Mouse (Mus musculus): ENCODE data around the gene Vsig8.
A peak's percentile ranks its signal among the peaks of the same experiment; 100 is the strongest.

The Vsig8 gene

GRCm38 (mm10) chr1:172527431-172527830 lies 28.3 kb upstream of the Vsig8 start:
- ATAC-seq (ENCODE audit: insufficient number of reproducible peaks, low FRiP score, low TSS enrichment), result no peak

GRCm38 (mm10) chr1:172528701-172529100 lies 27.0 kb upstream of the Vsig8 start:
- ATAC-seq (ENCODE audit: insufficient number of reproducible peaks, low FRiP score, low TSS enrichment), result peak; percentile 67

GRCm38 (mm10) chr1:172530544-172531220 lies 25.1 kb upstream of the Vsig8 start:
- no peak for ATAC-seq (ENCODE audit: insufficient number of reproducible peaks, low FRiP score, low TSS enrichment)

- peak; percentile 78 for ATAC-seq (ENCODE audit: insufficient number of reproducible peaks, low FRiP score, low TSS enrichment)
These were observed 23.2 kb upstream of the Vsig8 start for GRCm38 (mm10) chr1:172532551-172532950.

GRCm38 (mm10) chr1:172535116-172535515 lies 20.6 kb upstream of the Vsig8 start:
- no peak for ATAC-seq (ENCODE audit: insufficient number of reproducible peaks, low FRiP score, low TSS enrichment)

- ATAC-seq (ENCODE audit: insufficient number of reproducible peaks, low FRiP score, low TSS enrichment), result no peak
These were observed 15.9 kb upstream of the Vsig8 start for GRCm38 (mm10) chr1:172539827-172540226.

GRCm38 (mm10) chr1:172540283-172540820 lies 15.4 kb upstream of the Vsig8 start:
- no peak for ATAC-seq (ENCODE audit: insufficient number of reproducible peaks, low FRiP score, low TSS enrichment)

GRCm38 (mm10) chr1:172546062-172546461 lies 9.7 kb upstream of the Vsig8 start:
- no peak for ATAC-seq (ENCODE audit: insufficient number of reproducible peaks, low FRiP score, low TSS enrichment)

- ATAC-seq (ENCODE audit: insufficient number of reproducible peaks, low FRiP score, low TSS enrichment), result no peak
These were observed 7.2 kb upstream of the Vsig8 start for GRCm38 (mm10) chr1:172548501-172548900.

- ATAC-seq (ENCODE audit: insufficient number of reproducible peaks, low FRiP score, low TSS enrichment), result no peak
These were observed 6.4 kb upstream of the Vsig8 start for GRCm38 (mm10) chr1:172549314-172549713.

- ATAC-seq (ENCODE audit: insufficient number of reproducible peaks, low FRiP score, low TSS enrichment), result no peak
These were observed 6.0 kb upstream of the Vsig8 start for GRCm38 (mm10) chr1:172549717-172550116.

GRCm38 (mm10) chr1:172550551-172550951 lies 5.2 kb upstream of the Vsig8 start:
- ATAC-seq (ENCODE audit: insufficient number of reproducible peaks, low FRiP score, low TSS enrichment), result peak; percentile 62

GRCm38 (mm10) chr1:172551009-172551408 lies 4.7 kb upstream of the Vsig8 start:
- ATAC-seq (ENCODE audit: insufficient number of reproducible peaks, low FRiP score, low TSS enrichment), result no peak

GRCm38 (mm10) chr1:172552623-172553022 lies 3.1 kb upstream of the Vsig8 start:
- no peak for ATAC-seq (ENCODE audit: insufficient number of reproducible peaks, low FRiP score, low TSS enrichment)

- ATAC-seq (ENCODE audit: insufficient number of reproducible peaks, low FRiP score, low TSS enrichment), result peak; percentile 77
These were observed 7.1 kb downstream of the Vsig8 start for GRCm38 (mm10) chr1:172562641-172563464.

GRCm38 (mm10) chr1:172563465-172563828 lies 7.7 kb downstream of the Vsig8 start:
- no peak; the same call in 1 of the 2 replicates for ATAC-seq (ENCODE audit: insufficient number of reproducible peaks, low FRiP score, low TSS enrichment)

GRCm38 (mm10) chr1:172566131-172566530 lies 10.4 kb downstream of the Vsig8 start:
- no peak for ATAC-seq (ENCODE audit: insufficient number of reproducible peaks, low FRiP score, low TSS enrichment)

GRCm38 (mm10) chr1:172567758-172568157 lies 12.0 kb downstream of the Vsig8 start:
- no peak for ATAC-seq (ENCODE audit: insufficient number of reproducible peaks, low FRiP score, low TSS enrichment)

GRCm38 (mm10) chr1:172580116-172580515 lies 24.4 kb downstream of the Vsig8 start:
- no peak for ATAC-seq (ENCODE audit: insufficient number of reproducible peaks, low FRiP score, low TSS enrichment)

- no peak for ATAC-seq (ENCODE audit: insufficient number of reproducible peaks, low FRiP score, low TSS enrichment)
These were observed 26.7 kb downstream of the Vsig8 start for GRCm38 (mm10) chr1:172582436-172582835.

- no peak for ATAC-seq (ENCODE audit: insufficient number of reproducible peaks, low FRiP score, low TSS enrichment)
These were observed 28.5 kb downstream of the Vsig8 start for GRCm38 (mm10) chr1:172584271-172584670.

Data from cerebellum, adult (tissue).